Mouse (Mus musculus) liver, embryonic 14.5 days (tissue): ENCODE results near the gene Sema4d.

Experiments
- CTCF ChIP-seq: IDR thresholded peaks from 2 replicates; pipeline ENCODE4 v1.5.1; 2016; ENCODE audit warnings: antibody characterized with exemption, low read depth, control low read depth
- EP300 ChIP-seq: IDR thresholded peaks from 2 replicates; pipeline ENCODE4 v1.6.1; 2016; ENCODE audit warnings: antibody characterized with exemption, low read depth

DNA sequence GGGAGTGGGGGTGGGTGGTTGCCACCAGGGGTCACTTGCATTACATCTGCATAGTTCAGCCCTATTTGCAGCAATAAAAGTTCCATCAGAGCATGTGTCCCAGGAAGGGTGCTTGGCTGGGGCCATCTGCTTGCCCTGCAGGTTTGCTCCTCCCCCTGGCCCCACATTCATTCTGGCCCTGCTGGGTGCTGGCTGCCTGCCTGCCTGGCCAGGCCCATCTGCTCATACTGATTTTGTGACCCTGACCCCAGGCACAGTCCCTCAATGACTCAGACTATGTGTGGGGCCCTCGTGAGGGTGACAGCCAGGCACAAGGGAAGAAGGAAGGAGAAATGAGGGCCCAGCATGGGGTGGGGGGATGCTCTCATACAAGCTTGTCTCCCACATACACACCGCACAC, 40.1 kb upstream of the Sema4d start:
- TF ChIP-seq CTCF = no peak
- TF ChIP-seq EP300 = no peak
